Mouse (Mus musculus): ENCODE data around the gene Capn5. TPM values are rescaled to one million over a fixed set of nuclear protein-coding genes. Genes with fewer than 3 reads are reported as not detected.

The Capn5 gene
- polyA plus RNA-seq, 1 experiment = 21.4 TPM

- H3K4me1 ChIP-seq (replicated peaks; ENCODE audit: control insufficient read depth, insufficient read depth, low read length) = no peaks in the 10 kb centered on the region
- DNase-seq = no peak
- no peak overlapping the region for H3K4me3 ChIP-seq (ENCODE audit: control insufficient read depth, insufficient read depth, low read length)
- H3K27ac ChIP-seq (ENCODE audit: control insufficient read depth, insufficient read depth, low read length) = no peak overlapping the region
- H3K36me3 ChIP-seq (ENCODE audit: control insufficient read depth, insufficient read depth, low read length) = no peaks in the 10 kb centered on the region
- WGBS = 91% methylated on average over 12 of the region's 12 CpGs
- no peak for TF ChIP-seq POLR2A (IDR thresholded peaks at IDR 0.05; ENCODE audit: control insufficient read depth, extremely low read depth, insufficient read depth, low read length, poor library complexity)
- no peak for TF ChIP-seq CTCF (IDR thresholded peaks at IDR 0.05; ENCODE audit: borderline replicate concordance, control insufficient read depth, extremely low read depth, insufficient read depth, low read length, poor library complexity)
- no peaks in the 10 kb centered on the region for H3K27me3 ChIP-seq (ENCODE audit: control insufficient read depth, insufficient read depth, low read length)
These were observed 32.1 kb downstream of the Capn5 start for GRCm38 (mm10) chr7:98145842-98146446.

GRCm38 (mm10) chr7:98145402-98145801, 32.7 kb downstream of the Capn5 start, which contains the start of gene Omp:
TSS of gene Omp (minus strand) at chr7:98145502.
- Histone ChIP-seq H3K4me1 (replicated peaks; ENCODE audit: control insufficient read depth, insufficient read depth, low read length) (no peaks in the 10 kb centered on the region), H3K27ac (ENCODE audit: control insufficient read depth, insufficient read depth, low read length) (no peak within 1 kb of the TSS), H3K27me3 (ENCODE audit: control insufficient read depth, insufficient read depth, low read length) (no peaks in the 10 kb centered on the region), H3K36me3 (ENCODE audit: control insufficient read depth, insufficient read depth, low read length) (no peaks in the 10 kb centered on the region), H3K4me3 (ENCODE audit: control insufficient read depth, insufficient read depth, low read length) (no peak within 1 kb of the TSS)
- no peak for TF ChIP-seq CTCF (IDR thresholded peaks at IDR 0.05; ENCODE audit: borderline replicate concordance, control insufficient read depth, extremely low read depth, insufficient read depth, low read length, poor library complexity)
- no peak for TF ChIP-seq POLR2A (IDR thresholded peaks at IDR 0.05; ENCODE audit: control insufficient read depth, extremely low read depth, insufficient read depth, low read length, poor library complexity)
- no peak for DNase-seq
- WGBS = 98% methylated on average over 5 of the region's 5 CpGs

GRCm38 (mm10) chr7:98142648-98143047, 35.4 kb downstream of the Capn5 start:
- Histone ChIP-seq H3K27me3 (ENCODE audit: control insufficient read depth, insufficient read depth, low read length) (no peaks in the 10 kb centered on the region), H3K4me3 (ENCODE audit: control insufficient read depth, insufficient read depth, low read length) (no peak overlapping the region), H3K27ac (ENCODE audit: control insufficient read depth, insufficient read depth, low read length) (no peak overlapping the region), H3K4me1 (replicated peaks; ENCODE audit: control insufficient read depth, insufficient read depth, low read length) (no peaks in the 10 kb centered on the region), H3K36me3 (ENCODE audit: control insufficient read depth, insufficient read depth, low read length) (no peaks in the 10 kb centered on the region)
- WGBS = 96% methylated on average over 3 of the region's 3 CpGs
- DNase-seq = no peak
- TF ChIP-seq POLR2A (IDR thresholded peaks at IDR 0.05; ENCODE audit: control insufficient read depth, extremely low read depth, insufficient read depth, low read length, poor library complexity) = no peak
- no peak for TF ChIP-seq CTCF (IDR thresholded peaks at IDR 0.05; ENCODE audit: borderline replicate concordance, control insufficient read depth, extremely low read depth, insufficient read depth, low read length, poor library complexity)

GRCm38 (mm10) chr7:98142247-98142646, 35.8 kb downstream of the Capn5 start:
- no peak overlapping the region for H3K4me3 ChIP-seq (ENCODE audit: control insufficient read depth, insufficient read depth, low read length)
- H3K36me3 ChIP-seq (ENCODE audit: control insufficient read depth, insufficient read depth, low read length) = no peaks in the 10 kb centered on the region
- DNase-seq = no peak
- WGBS = 94% methylated on average over 8 of the region's 8 CpGs
- no peak for TF ChIP-seq CTCF (IDR thresholded peaks at IDR 0.05; ENCODE audit: borderline replicate concordance, control insufficient read depth, extremely low read depth, insufficient read depth, low read length, poor library complexity)
- H3K27ac ChIP-seq (ENCODE audit: control insufficient read depth, insufficient read depth, low read length) = no peak overlapping the region
- H3K4me1 ChIP-seq (replicated peaks; ENCODE audit: control insufficient read depth, insufficient read depth, low read length) = no peaks in the 10 kb centered on the region
- no peaks in the 10 kb centered on the region for H3K27me3 ChIP-seq (ENCODE audit: control insufficient read depth, insufficient read depth, low read length)

GRCm38 (mm10) chr7:98141206-98141605, 36.9 kb downstream of the Capn5 start:
- DNase-seq = peak; percentile 42
- TF ChIP-seq POLR2A (IDR thresholded peaks at IDR 0.05; ENCODE audit: control insufficient read depth, extremely low read depth, insufficient read depth, low read length, poor library complexity) (no peak), CTCF (IDR thresholded peaks at IDR 0.05; ENCODE audit: borderline replicate concordance, control insufficient read depth, extremely low read depth, insufficient read depth, low read length, poor library complexity) (no peak)
- no peaks in the 10 kb centered on the region for H3K36me3 ChIP-seq (ENCODE audit: control insufficient read depth, insufficient read depth, low read length)
- H3K27ac ChIP-seq (ENCODE audit: control insufficient read depth, insufficient read depth, low read length) = no peak overlapping the region
- 93% methylated on average over 3 of the region's 3 CpGs for WGBS
- H3K4me3 ChIP-seq (ENCODE audit: control insufficient read depth, insufficient read depth, low read length) = no peak overlapping the region
- no peaks in the 10 kb centered on the region for H3K27me3 ChIP-seq (ENCODE audit: control insufficient read depth, insufficient read depth, low read length)
- H3K4me1 ChIP-seq (replicated peaks; ENCODE audit: control insufficient read depth, insufficient read depth, low read length) = no peaks in the 10 kb centered on the region

GRCm38 (mm10) chr7:98140597-98140996, 37.5 kb downstream of the Capn5 start:
- Histone ChIP-seq H3K4me3 (ENCODE audit: control insufficient read depth, insufficient read depth, low read length) (no peak overlapping the region), H3K36me3 (ENCODE audit: control insufficient read depth, insufficient read depth, low read length) (no peaks in the 10 kb centered on the region), H3K4me1 (replicated peaks; ENCODE audit: control insufficient read depth, insufficient read depth, low read length) (no peaks in the 10 kb centered on the region), H3K27ac (ENCODE audit: control insufficient read depth, insufficient read depth, low read length) (no peak overlapping the region), H3K27me3 (ENCODE audit: control insufficient read depth, insufficient read depth, low read length) (no peaks in the 10 kb centered on the region)
- 80% methylated on average over 2 of the region's 2 CpGs for WGBS
- no peak for DNase-seq
- TF ChIP-seq POLR2A (IDR thresholded peaks at IDR 0.05; ENCODE audit: control insufficient read depth, extremely low read depth, insufficient read depth, low read length, poor library complexity) (no peak), CTCF (IDR thresholded peaks at IDR 0.05; ENCODE audit: borderline replicate concordance, control insufficient read depth, extremely low read depth, insufficient read depth, low read length, poor library complexity) (no peak)

- no peak overlapping the region for H3K4me3 ChIP-seq (ENCODE audit: control insufficient read depth, insufficient read depth, low read length)
- no peak overlapping the region for H3K27ac ChIP-seq (ENCODE audit: control insufficient read depth, insufficient read depth, low read length)
- WGBS = 89% methylated on average over 9 of the region's 9 CpGs
- H3K36me3 ChIP-seq (ENCODE audit: control insufficient read depth, insufficient read depth, low read length) = no peaks in the 10 kb centered on the region
- no peaks in the 10 kb centered on the region for H3K4me1 ChIP-seq (replicated peaks; ENCODE audit: control insufficient read depth, insufficient read depth, low read length)
- TF ChIP-seq POLR2A (IDR thresholded peaks at IDR 0.05; ENCODE audit: control insufficient read depth, extremely low read depth, insufficient read depth, low read length, poor library complexity) = no peak
- TF ChIP-seq CTCF (IDR thresholded peaks at IDR 0.05; ENCODE audit: borderline replicate concordance, control insufficient read depth, extremely low read depth, insufficient read depth, low read length, poor library complexity) = no peak
- H3K27me3 ChIP-seq (ENCODE audit: control insufficient read depth, insufficient read depth, low read length) = no peaks in the 10 kb centered on the region
- DNase-seq = no peak
These were observed 38.9 kb downstream of the Capn5 start for GRCm38 (mm10) chr7:98139216-98139615.
